Mouse (Mus musculus): ENCODE measurements at regions not wholly inside any gene's neighbourhood (a gene's known extent, or its start where the extent isn't known, plus 50 kb on each side); places are given as distances from the start of the nearest gene placed in this dataset.

- DNase-seq (ENCODE audit: low spot score in 2 of 2) = no peak
Observed at GRCm38 (mm10) chr13:72346944-72347586, 281.6 kb upstream of the Irx2 start.

GRCm38 (mm10) chr13:72352641-72353181, 275.9 kb upstream of the Irx2 start:
- no peak for DNase-seq (ENCODE audit: low spot score in 2 of 2)

- DNase-seq (ENCODE audit: low spot score in 2 of 2) = no peak
Observed at GRCm38 (mm10) chr13:72355297-72355696, 273.3 kb upstream of the Irx2 start.

GRCm38 (mm10) chr13:72355821-72356220, 272.8 kb upstream of the Irx2 start:
- DNase-seq (ENCODE audit: low spot score in 2 of 2) = no peak

GRCm38 (mm10) chr13:72358243-72358904, 270.2 kb upstream of the Irx2 start:
- DNase-seq (ENCODE audit: low spot score in 2 of 2) = no peak

GRCm38 (mm10) chr13:72365534-72366271, 262.9 kb upstream of the Irx2 start:
- DNase-seq (ENCODE audit: low spot score in 2 of 2) = peak in 1 of 2 experiments; percentile 13

- no peak for DNase-seq (ENCODE audit: low spot score in 2 of 2)
Observed at GRCm38 (mm10) chr13:72366281-72366680, 262.3 kb upstream of the Irx2 start.

GRCm38 (mm10) chr13:72370131-72370530, 258.5 kb upstream of the Irx2 start:
- DNase-seq (ENCODE audit: low spot score in 2 of 2) = no peak

GRCm38 (mm10) chr13:72370997-72371396, 257.6 kb upstream of the Irx2 start:
- no peak for DNase-seq (ENCODE audit: low spot score in 2 of 2)

GRCm38 (mm10) chr13:72393366-72393765, 235.3 kb upstream of the Irx2 start:
- no peak for DNase-seq (ENCODE audit: low spot score in 2 of 2)

GRCm38 (mm10) chr13:72400677-72401076, 227.9 kb upstream of the Irx2 start:
- DNase-seq (ENCODE audit: low spot score in 2 of 2) = peak; percentile 13 to 41

GRCm38 (mm10) chr13:72409238-72409965, 219.2 kb upstream of the Irx2 start:
- DNase-seq (ENCODE audit: low spot score in 2 of 2) = no peak

GRCm38 (mm10) chr13:72412656-72413055, 216.0 kb upstream of the Irx2 start:
- DNase-seq (ENCODE audit: low spot score in 2 of 2) = no peak

- DNase-seq (ENCODE audit: low spot score in 2 of 2) = no peak
Observed at GRCm38 (mm10) chr13:72416981-72417380, 211.6 kb upstream of the Irx2 start.

GRCm38 (mm10) chr13:72417816-72418215, 210.8 kb upstream of the Irx2 start:
- DNase-seq (ENCODE audit: low spot score in 2 of 2) = no peak

GRCm38 (mm10) chr13:72418285-72418684, 210.3 kb upstream of the Irx2 start:
- no peak for DNase-seq (ENCODE audit: low spot score in 2 of 2)

- DNase-seq (ENCODE audit: low spot score in 2 of 2) = no peak
Observed at GRCm38 (mm10) chr13:72419532-72419931, 209.1 kb upstream of the Irx2 start.

GRCm38 (mm10) chr13:72425917-72426316, 202.7 kb upstream of the Irx2 start:
- DNase-seq (ENCODE audit: low spot score in 2 of 2) = no peak

- no peak for DNase-seq (ENCODE audit: low spot score in 2 of 2)
Observed at GRCm38 (mm10) chr13:72445336-72445735, 183.3 kb upstream of the Irx2 start.

GRCm38 (mm10) chr13:72448458-72449058, 180.1 kb upstream of the Irx2 start:
- no peak for DNase-seq (ENCODE audit: low spot score in 2 of 2)

GRCm38 (mm10) chr13:72495353-72495752, 133.3 kb upstream of the Irx2 start:
- DNase-seq (ENCODE audit: low spot score in 2 of 2) = no peak

Data from layer of hippocampus, postnatal 10 days (tissue).